Mouse (Mus musculus): Measurements from ENCODE around the gene Eml1. TPM values are rescaled to one million over a fixed set of nuclear protein-coding genes. Genes with fewer than 3 reads are reported as not detected.

Eml1 gene
- polyA plus RNA-seq, 1 experiment from 2014 or later: 27.8 TPM

GRCm38 (mm10) chr12:108403957-108404356 is 33.2 kb downstream of the Eml1 start:
- Histone ChIP-seq H3K36me3 (ENCODE audit: control insufficient read depth, insufficient read depth) (no peaks in the 10 kb centered on the region), H3K9ac (ENCODE audit: low read depth, low read length) (no peak overlapping the region), H3K4me2 (replicated peaks; ENCODE audit: low read depth) (no peak overlapping the region), H3K9me3 (ENCODE audit: control insufficient read depth) (no peaks in the 10 kb centered on the region), H3K27ac (ENCODE audit: low read depth, low read length) (no peak overlapping the region), H3K4me3 (ENCODE audit: low read depth, low read length) (no peak overlapping the region), H3K27me3 (replicated peaks; ENCODE audit: control insufficient read depth, insufficient read depth, low read length) (no peaks in the 10 kb centered on the region), H3K4me1 (replicated peaks; ENCODE audit: control insufficient read depth, insufficient read depth, low read length) (no peaks in the 10 kb centered on the region)
- ATAC-seq: peak; percentile 53; the same call in 1 of the 2 replicates
- no peak; the same call in 1 of the 2 replicates for TF ChIP-seq CTCF (IDR thresholded peaks at IDR 0.05; ENCODE audit: low read depth)
- WGBS: 29% methylated on average over 6 of the region's 6 CpGs

DNA sequence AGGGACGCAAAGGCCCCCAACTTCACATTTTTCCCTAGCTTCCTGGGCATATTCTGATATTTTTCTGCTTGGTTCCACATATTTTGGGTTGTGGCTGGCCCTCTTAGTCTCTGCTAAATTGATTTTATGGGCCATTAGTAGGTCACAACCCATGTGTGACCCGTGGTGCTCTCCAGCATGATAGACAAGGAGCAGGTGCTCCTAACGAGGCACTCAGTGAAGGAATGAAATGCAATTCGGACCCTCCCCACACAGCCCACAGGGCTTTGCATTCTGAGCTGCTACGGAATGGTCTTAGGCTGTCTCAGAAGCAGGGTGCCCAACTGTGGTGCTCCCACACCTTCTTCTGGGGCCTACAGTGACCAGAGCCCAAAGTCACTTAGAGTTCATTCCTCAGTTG is 38.3 kb downstream of the Eml1 start:
- Histone ChIP-seq H3K36me3 (ENCODE audit: control insufficient read depth, insufficient read depth) (no peaks in the 10 kb centered on the region), H3K4me2 (replicated peaks; ENCODE audit: low read depth) (no peak overlapping the region), H3K9me3 (ENCODE audit: control insufficient read depth) (no peaks in the 10 kb centered on the region), H3K27me3 (replicated peaks; ENCODE audit: control insufficient read depth, insufficient read depth, low read length) (no peaks in the 10 kb centered on the region), H3K4me1 (replicated peaks; ENCODE audit: control insufficient read depth, insufficient read depth, low read length) (no peaks in the 10 kb centered on the region), H3K27ac (ENCODE audit: low read depth, low read length) (no peak overlapping the region), H3K4me3 (ENCODE audit: low read depth, low read length) (no peak overlapping the region), H3K9ac (ENCODE audit: low read depth, low read length) (no peak overlapping the region)
- no peak for TF ChIP-seq CTCF (IDR thresholded peaks at IDR 0.05; ENCODE audit: low read depth)
- 68% methylated on average over 5 of the region's 5 CpGs for WGBS
- ATAC-seq: no peak

DNA sequence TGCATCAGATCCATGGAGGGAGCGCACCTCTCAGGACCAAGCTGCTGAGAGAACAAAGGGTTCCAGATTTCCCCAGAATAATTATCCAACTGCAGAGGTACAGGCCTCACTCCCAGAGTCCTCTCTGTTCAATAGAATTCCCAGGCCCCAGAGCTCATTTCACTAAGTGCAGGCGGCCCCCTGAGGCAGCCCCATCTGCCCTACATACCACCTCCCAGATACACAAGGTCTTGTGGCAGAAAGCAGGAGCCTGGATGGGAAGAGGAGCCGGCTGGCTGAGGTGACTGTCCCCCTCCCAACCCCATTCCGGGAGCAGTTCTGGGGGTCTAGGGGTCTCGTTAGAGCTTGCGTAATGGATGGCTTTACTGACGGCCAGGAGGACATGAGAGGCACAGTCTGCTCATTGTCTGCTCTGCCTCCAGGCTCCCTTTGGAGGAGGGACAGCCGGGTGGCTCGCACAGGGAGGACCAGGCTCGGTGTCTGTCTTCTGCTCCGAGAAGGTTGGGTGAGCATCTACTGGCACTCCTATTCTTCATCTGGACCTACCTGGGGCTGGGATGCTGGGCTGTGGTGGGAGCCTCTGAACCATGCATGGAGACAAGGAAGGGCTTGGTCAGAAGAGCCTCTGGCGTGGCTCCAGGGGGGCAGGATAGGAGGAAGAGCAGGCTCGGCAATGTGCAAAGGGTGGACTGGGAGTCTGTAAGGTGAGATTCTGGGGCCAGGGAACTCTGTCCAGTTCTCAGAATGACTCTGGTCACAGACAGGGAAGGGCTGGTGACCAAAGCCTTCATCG is 39.9 kb downstream of the Eml1 start:
- 61% methylated on average over 14 of the region's 14 CpGs for WGBS
- H3K36me3 ChIP-seq (ENCODE audit: control insufficient read depth, insufficient read depth): no peaks in the 10 kb centered on the region
- H3K27me3 ChIP-seq (replicated peaks; ENCODE audit: control insufficient read depth, insufficient read depth, low read length): no peaks in the 10 kb centered on the region
- ATAC-seq: no peak
- no peaks in the 10 kb centered on the region for H3K4me1 ChIP-seq (replicated peaks; ENCODE audit: control insufficient read depth, insufficient read depth, low read length)
- TF ChIP-seq CTCF (IDR thresholded peaks at IDR 0.05; ENCODE audit: low read depth): no peak
- no peak overlapping the region for H3K4me3 ChIP-seq (ENCODE audit: low read depth, low read length)
- no peak overlapping the region for H3K27ac ChIP-seq (ENCODE audit: low read depth, low read length)
- H3K9me3 ChIP-seq (ENCODE audit: control insufficient read depth): no peaks in the 10 kb centered on the region
- H3K9ac ChIP-seq (ENCODE audit: low read depth, low read length): no peak overlapping the region
- H3K4me2 ChIP-seq (replicated peaks; ENCODE audit: low read depth): no peak overlapping the region

- no peak overlapping the region for H3K9ac ChIP-seq (ENCODE audit: low read depth, low read length)
- H3K4me3 ChIP-seq (ENCODE audit: low read depth, low read length): no peak overlapping the region
- ATAC-seq: no peak
- no peak overlapping the region for H3K27ac ChIP-seq (ENCODE audit: low read depth, low read length)
- H3K27me3 ChIP-seq (replicated peaks; ENCODE audit: control insufficient read depth, insufficient read depth, low read length): no peaks in the 10 kb centered on the region
- no peaks in the 10 kb centered on the region for H3K36me3 ChIP-seq (ENCODE audit: control insufficient read depth, insufficient read depth)
- no peaks in the 10 kb centered on the region for H3K9me3 ChIP-seq (ENCODE audit: control insufficient read depth)
- no peaks in the 10 kb centered on the region for H3K4me1 ChIP-seq (replicated peaks; ENCODE audit: control insufficient read depth, insufficient read depth, low read length)
- TF ChIP-seq CTCF (IDR thresholded peaks at IDR 0.05; ENCODE audit: low read depth): no peak
- WGBS: 95% methylated on average over 9 of the region's 9 CpGs
- no peak overlapping the region for H3K4me2 ChIP-seq (replicated peaks; ENCODE audit: low read depth)
Measured at GRCm38 (mm10) chr12:108414932-108415331, 44.2 kb downstream of the Eml1 start.

GRCm38 (mm10) chr12:108419570-108419969 is 48.8 kb downstream of the Eml1 start:
- no peak for ATAC-seq
- Histone ChIP-seq H3K27ac (ENCODE audit: low read depth, low read length) (no peak overlapping the region), H3K4me2 (replicated peaks; ENCODE audit: low read depth) (no peak overlapping the region), H3K9me3 (ENCODE audit: control insufficient read depth) (no peaks in the 10 kb centered on the region), H3K9ac (ENCODE audit: low read depth, low read length) (no peak overlapping the region), H3K36me3 (ENCODE audit: control insufficient read depth, insufficient read depth) (no peaks in the 10 kb centered on the region), H3K27me3 (replicated peaks; ENCODE audit: control insufficient read depth, insufficient read depth, low read length) (0 out of 2 replicates have a peak, but pooled peaks cover 8% of the 10 kb centered on the region), H3K4me3 (ENCODE audit: low read depth, low read length) (no peak overlapping the region), H3K4me1 (replicated peaks; ENCODE audit: control insufficient read depth, insufficient read depth, low read length) (no peaks in the 10 kb centered on the region)
- no peak for TF ChIP-seq CTCF (IDR thresholded peaks at IDR 0.05; ENCODE audit: low read depth)

DNA sequence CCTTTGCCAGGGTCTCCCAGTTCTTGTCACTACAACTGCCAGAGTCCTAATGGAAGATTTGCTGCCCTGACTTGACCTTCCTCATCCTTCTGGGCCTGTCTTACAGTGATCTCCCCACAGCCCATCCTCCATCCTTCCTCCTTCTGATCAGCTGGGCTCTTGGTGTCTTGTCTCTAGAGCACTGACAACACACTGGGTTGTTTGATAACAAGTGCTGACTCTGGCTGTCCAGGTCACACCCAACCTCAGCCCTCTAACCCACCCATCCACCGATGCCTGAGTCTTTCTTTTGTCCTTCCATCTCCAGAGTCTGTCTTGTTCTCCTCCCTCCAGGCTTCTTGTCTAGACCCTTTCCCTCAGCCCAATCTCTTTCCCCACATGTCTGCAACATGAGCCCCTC is 50.7 kb downstream of the Eml1 start:
- no peak for ATAC-seq
- TF ChIP-seq CTCF (IDR thresholded peaks at IDR 0.05; ENCODE audit: low read depth): no peak
- Histone ChIP-seq H3K36me3 (ENCODE audit: control insufficient read depth, insufficient read depth) (no peaks in the 10 kb centered on the region), H3K27me3 (replicated peaks; ENCODE audit: control insufficient read depth, insufficient read depth, low read length) (0 out of 2 replicates have a peak, but pooled peaks cover 8% of the 10 kb centered on the region), H3K9ac (ENCODE audit: low read depth, low read length) (no peak overlapping the region), H3K27ac (ENCODE audit: low read depth, low read length) (no peak overlapping the region), H3K4me1 (replicated peaks; ENCODE audit: control insufficient read depth, insufficient read depth, low read length) (no peaks in the 10 kb centered on the region), H3K4me2 (replicated peaks; ENCODE audit: low read depth) (no peak overlapping the region), H3K4me3 (ENCODE audit: low read depth, low read length) (no peak overlapping the region), H3K9me3 (ENCODE audit: control insufficient read depth) (no peaks in the 10 kb centered on the region)
- WGBS: 88% methylated on average over 1 of the region's 1 CpGs
